Mouse (Mus musculus): ENCODE data around the gene Col15a1. TPM values are rescaled to one million over a fixed set of nuclear protein-coding genes. Genes with fewer than 3 reads are reported as not detected.

Gene Col15a1
- polyA plus RNA-seq, 1 experiment from 2014 or later = 21.8 TPM

DNA sequence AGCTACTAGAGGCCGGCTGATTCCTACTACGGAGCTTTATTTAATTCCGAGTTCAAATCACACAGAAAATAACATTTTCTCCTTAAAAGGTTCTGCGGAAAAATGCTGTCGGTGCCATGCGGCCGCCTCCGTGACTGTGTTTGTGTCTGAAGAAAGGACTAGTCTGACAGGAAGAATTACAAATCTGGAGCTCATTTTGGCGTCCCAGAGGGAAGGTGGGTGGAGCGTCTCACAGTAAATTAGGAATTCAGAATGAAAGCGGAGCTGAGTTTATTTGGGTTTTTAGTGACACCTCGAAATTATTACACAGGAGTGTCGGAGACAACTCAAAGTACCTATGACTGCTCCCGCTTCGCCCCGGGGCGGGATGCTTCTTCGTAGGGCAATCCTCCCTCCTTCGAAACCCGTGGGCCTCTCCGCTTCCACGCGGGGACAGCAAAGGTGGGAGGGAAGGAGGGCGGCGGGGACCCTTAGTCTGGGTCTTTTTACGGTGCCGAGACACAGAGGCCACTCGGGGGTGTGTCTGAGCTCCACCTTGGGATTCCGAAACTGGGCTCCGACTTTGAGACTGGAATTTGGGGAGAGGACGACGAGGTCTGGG is 144.2 kb downstream of the Col15a1 start:
- Histone ChIP-seq H3K4me2 (replicated peaks; ENCODE audit: low read depth, low read length) (peak overlapping the region; percentile 70), H3K9me3 (ENCODE audit: control insufficient read depth, low read length) (no peaks in the 10 kb centered on the region), H3K27me3 (ENCODE audit: control insufficient read depth, insufficient read depth, low read length) (no peaks in the 10 kb centered on the region), H3K4me3 (ENCODE audit: low read length) (peak overlapping the region; percentile 75), H3K9ac (ENCODE audit: low read depth, low read length) (peak overlapping the region; percentile 66), H3K27ac (ENCODE audit: low read depth, low read length) (peak overlapping the region; percentile 59), H3K36me3 (ENCODE audit: control insufficient read depth, insufficient read depth, low read length) (no peaks in the 10 kb centered on the region), H3K4me1 (ENCODE audit: control insufficient read depth, insufficient read depth, low read length) (peaks cover 15% of the 10 kb centered on the region)
- under 1% methylated on average over 32 of the region's 32 CpGs for WGBS
- ATAC-seq (ENCODE audit: low FRiP score, low TSS enrichment) = no peak; the same call in 1 of the 2 replicates

GRCm38 (mm10) chr4:47352803-47353388 is 144.9 kb downstream of the Col15a1 start, which contains the start of gene Tgfbr1:
Gene Tgfbr1 (plus strand): TSS chr4:47353222.
- under 1% methylated on average over 46 of the region's 65 CpGs for WGBS
- peak within 1 kb of the TSS; percentile 75 for H3K4me3 ChIP-seq (ENCODE audit: low read length)
- ATAC-seq (ENCODE audit: low FRiP score, low TSS enrichment) = peak; percentile 98
- H3K9ac ChIP-seq (ENCODE audit: low read depth, low read length) = peak within 1 kb of the TSS; percentile 82
- H3K36me3 ChIP-seq (ENCODE audit: control insufficient read depth, insufficient read depth, low read length) = no peaks in the 10 kb centered on the region
- H3K27me3 ChIP-seq (ENCODE audit: control insufficient read depth, insufficient read depth, low read length) = no peaks in the 10 kb centered on the region
- H3K27ac ChIP-seq (ENCODE audit: low read depth, low read length) = peak within 1 kb of the TSS; percentile 95
- H3K9me3 ChIP-seq (ENCODE audit: control insufficient read depth, low read length) = no peaks in the 10 kb centered on the region
- peak within 1 kb of the TSS; percentile 71 for H3K4me2 ChIP-seq (replicated peaks; ENCODE audit: low read depth, low read length)
- peaks cover 15% of the 10 kb centered on the region for H3K4me1 ChIP-seq (ENCODE audit: control insufficient read depth, insufficient read depth, low read length)

- peak; percentile 71 for ATAC-seq (ENCODE audit: low FRiP score, low TSS enrichment)
- H3K4me2 ChIP-seq (replicated peaks; ENCODE audit: low read depth, low read length) = peak overlapping the region; percentile 71
- H3K27me3 ChIP-seq (ENCODE audit: control insufficient read depth, insufficient read depth, low read length) = no peaks in the 10 kb centered on the region
- peaks cover 15% of the 10 kb centered on the region for H3K4me1 ChIP-seq (ENCODE audit: control insufficient read depth, insufficient read depth, low read length)
- H3K27ac ChIP-seq (ENCODE audit: low read depth, low read length) = peak overlapping the region; percentile 95
- H3K9me3 ChIP-seq (ENCODE audit: control insufficient read depth, low read length) = no peaks in the 10 kb centered on the region
- peak overlapping the region; percentile 75 for H3K4me3 ChIP-seq (ENCODE audit: low read length)
- WGBS = under 1% methylated on average over 50 of the region's 73 CpGs
- peak overlapping the region; percentile 82 for H3K9ac ChIP-seq (ENCODE audit: low read depth, low read length)
- no peaks in the 10 kb centered on the region for H3K36me3 ChIP-seq (ENCODE audit: control insufficient read depth, insufficient read depth, low read length)
These were observed 145.6 kb downstream of the Col15a1 start for GRCm38 (mm10) chr4:47353416-47354111.

- no peak for ATAC-seq (ENCODE audit: low FRiP score, low TSS enrichment)
- Histone ChIP-seq H3K4me2 (replicated peaks; ENCODE audit: low read depth, low read length) (peak overlapping the region; percentile 71), H3K4me1 (ENCODE audit: control insufficient read depth, insufficient read depth, low read length) (peaks cover 15% of the 10 kb centered on the region), H3K36me3 (ENCODE audit: control insufficient read depth, insufficient read depth, low read length) (no peaks in the 10 kb centered on the region), H3K4me3 (ENCODE audit: low read length) (peak overlapping the region; percentile 75), H3K27me3 (ENCODE audit: control insufficient read depth, insufficient read depth, low read length) (no peaks in the 10 kb centered on the region), H3K27ac (ENCODE audit: low read depth, low read length) (no peak overlapping the region), H3K9ac (ENCODE audit: low read depth, low read length) (peak overlapping the region; percentile 82), H3K9me3 (ENCODE audit: control insufficient read depth, low read length) (no peaks in the 10 kb centered on the region)
- WGBS = 48% methylated on average over 3 of the region's 3 CpGs
These were observed 146.3 kb downstream of the Col15a1 start for GRCm38 (mm10) chr4:47354304-47354703.

DNA sequence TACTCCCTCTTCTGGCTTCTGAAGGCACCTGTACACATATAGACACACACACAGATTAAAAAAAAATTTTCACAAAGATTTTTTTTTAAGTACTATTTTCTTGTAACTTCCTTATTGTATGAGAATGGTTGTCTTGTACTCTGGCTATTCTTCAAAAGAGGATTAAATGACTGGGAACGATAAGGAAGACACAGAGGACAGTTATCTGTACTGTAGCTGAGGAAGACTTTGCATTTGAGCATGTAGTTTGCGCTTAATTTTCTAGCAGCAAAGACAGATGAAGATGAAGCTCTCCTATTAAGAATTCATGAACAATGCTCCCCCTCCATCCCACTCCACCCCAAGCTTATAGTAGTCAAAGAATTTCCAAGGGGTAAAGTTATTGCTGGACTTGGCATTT is 154.7 kb downstream of the Col15a1 start:
- Histone ChIP-seq H3K27ac (ENCODE audit: low read depth, low read length) (no peak overlapping the region), H3K9ac (ENCODE audit: low read depth, low read length) (no peak overlapping the region), H3K36me3 (ENCODE audit: control insufficient read depth, insufficient read depth, low read length) (no peaks in the 10 kb centered on the region), H3K4me3 (ENCODE audit: low read length) (no peak overlapping the region), H3K27me3 (ENCODE audit: control insufficient read depth, insufficient read depth, low read length) (no peaks in the 10 kb centered on the region), H3K9me3 (ENCODE audit: control insufficient read depth, low read length) (0 out of 2 replicates have a peak, but pooled peaks cover 4% of the 10 kb centered on the region), H3K4me2 (replicated peaks; ENCODE audit: low read depth, low read length) (no peak overlapping the region), H3K4me1 (ENCODE audit: control insufficient read depth, insufficient read depth, low read length) (peaks cover 22% of the 10 kb centered on the region)
- WGBS = 97% methylated on average over 2 of the region's 2 CpGs
- no peak for ATAC-seq (ENCODE audit: low FRiP score, low TSS enrichment)

Other genes with a start within 250 kb of the Col15a1 start
- 0.06 and 0.43 TPM in 2 replicates for gene Gabbr2, start 216.3 kb upstream of the Col15a1 start, polyA plus RNA-seq (2014; fragmentation: Nextera tagmentation; extraction: Ambion mirVana)
- gene Anks6, start 150.7 kb upstream of the Col15a1 start, polyA plus RNA-seq (2014; fragmentation: Nextera tagmentation; extraction: Ambion mirVana) = 3.8 and 7.2 TPM in 2 replicates
- gene Galnt12, start 116.3 kb upstream of the Col15a1 start, polyA plus RNA-seq (2014; fragmentation: Nextera tagmentation; extraction: Ambion mirVana) = 7.0 and 10.0 TPM in 2 replicates
- 25.6 and 62.5 TPM in 2 replicates for gene Tgfbr1, start 145.1 kb downstream of the Col15a1 start, polyA plus RNA-seq (2014; fragmentation: Nextera tagmentation; extraction: Ambion mirVana)